11 mouse cellular contexts compared by ENCODE assay signal in the genomic region with DNA sequence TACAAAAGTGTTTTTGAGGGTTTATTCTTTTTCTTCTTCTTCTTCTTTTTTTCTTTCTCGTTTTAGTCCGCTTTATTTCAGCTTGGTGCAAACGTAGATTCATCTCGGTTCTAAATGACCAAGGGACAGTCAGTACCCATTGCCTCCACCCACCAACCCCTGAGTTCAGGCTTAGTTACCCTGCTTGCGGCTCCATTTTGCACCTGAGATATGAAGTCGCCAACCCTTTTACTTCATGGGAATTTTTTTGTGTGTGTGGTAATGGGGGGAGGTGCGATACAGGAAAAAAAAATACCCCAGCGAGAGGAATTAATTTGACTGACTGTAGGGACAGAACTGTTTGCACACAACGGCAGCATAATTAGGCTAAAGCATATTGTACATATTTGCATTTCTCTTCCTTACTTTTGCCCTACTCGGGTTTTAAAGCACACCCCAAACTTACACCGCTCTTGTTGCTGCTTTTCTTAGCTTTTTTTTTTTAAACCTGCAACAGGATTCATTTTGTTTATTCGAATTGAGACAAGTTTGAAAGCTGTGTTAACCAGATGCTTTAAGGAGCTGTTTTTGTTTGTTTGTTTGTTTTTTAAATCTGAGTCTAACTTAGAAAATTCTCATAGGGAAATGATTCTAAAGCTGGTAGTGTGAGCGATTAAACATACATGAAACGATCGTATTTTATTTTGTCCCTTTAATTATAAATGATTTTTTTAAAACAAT. TPM values are rescaled to one million over a fixed set of nuclear protein-coding genes. Genes with fewer than 3 reads are reported as not detected.
DNase-seq lines count a peak whose midpoint lies in the region; ATAC-seq and TF ChIP-seq lines count a peak whose summit lies in the region.
"Had no signal": no experiment of that assay in that cellular context is flagged by ENCODE, and none has a peak within 500 bp of the region (broad histone marks: within the 10 kb centered on the region; RNA-seq: fewer than 3 reads in every experiment).

No protein-coding gene starts in this region.

- peak; percentile 57 for DNase-seq in embryo, embryonic 11 days
- no peak for DNase-seq in embryo, embryonic 10.5 days (ENCODE audit: low spot score)
- DNase-seq in lung, adult 2 months = peak; percentile 41
- no peak for DNase-seq in lung, postnatal 25 days (ENCODE audit: low spot score)
- peak; percentile 62 for DNase-seq in midbrain, embryonic 10.5 days (ENCODE audit: low spot score)
- no peak for DNase-seq in stomach, postnatal 0 days (ENCODE audit: low spot score)
- no peak for DNase-seq in urinary bladder, postnatal 10 days (ENCODE audit: low spot score)
- no peak for DNase-seq in spleen, adult 12 weeks (ENCODE audit: low spot score)
- DNase-seq: right cerebral cortex, adult 18-20 months; thymus, postnatal 36 days had no signal

- TF ChIP-seq EP300 in stomach, postnatal 0 days (optimal IDR thresholded peaks at IDR 0.05) = no peak

- H3K4me1 ChIP-seq in lung, adult 2 months (ENCODE audit: control insufficient read depth, insufficient read depth, low read length) = no peaks in the 10 kb centered on the region
- peaks cover 83% of the 10 kb centered on the region for H3K4me1 ChIP-seq in midbrain, embryonic 10.5 days
- no peaks in the 10 kb centered on the region for H3K4me1 ChIP-seq in stomach, postnatal 0 days (replicated peaks; ENCODE audit: control insufficient read depth, insufficient read depth)

- H3K9ac ChIP-seq in stomach, postnatal 0 days (ENCODE audit: low read length) = no peak overlapping the region
- H3K9ac ChIP-seq: liver, embryonic 14.5 days had no signal

- H3K36me3 ChIP-seq in midbrain, embryonic 10.5 days = peaks cover 38% of the 10 kb centered on the region
- H3K36me3 ChIP-seq in stomach, postnatal 0 days (ENCODE audit: control insufficient read depth, insufficient read depth, low read length) = no peaks in the 10 kb centered on the region

- WGBS in lung, adult 2 months = 9% methylated on average over 15 of the region's 15 CpGs
- WGBS in midbrain, embryonic 10.5 days = 1% methylated on average over 15 of the region's 15 CpGs
- 9% methylated on average over 15 of the region's 15 CpGs for WGBS in stomach, postnatal 0 days

- H3K4me3 ChIP-seq in lung, adult 2 months (replicated peaks; ENCODE audit: extremely low read depth, low read depth, low read length) = peak overlapping the region; percentile 19
- peak overlapping the region; percentile 97 for H3K4me3 ChIP-seq in midbrain, embryonic 10.5 days
- H3K4me3 ChIP-seq in stomach, postnatal 0 days (ENCODE audit: low read depth, low read length) = peak overlapping the region; percentile 27

- peak overlapping the region; percentile 49 for H3K4me2 ChIP-seq in stomach, postnatal 0 days (replicated peaks; ENCODE audit: low read depth)

- ATAC-seq in stomach, postnatal 0 days (ENCODE audit: low FRiP score, low TSS enrichment) = no peak

- TF ChIP-seq CTCF in lung, adult 2 months (IDR thresholded peaks at IDR 0.05; ENCODE audit: insufficient read depth, low read length) = no peak
- TF ChIP-seq CTCF in stomach, postnatal 0 days (IDR thresholded peaks at IDR 0.05; ENCODE audit: low read depth) = no peak

- TF ChIP-seq POLR2A in lung, adult 2 months (IDR thresholded peaks at IDR 0.05; ENCODE audit: borderline replicate concordance, extremely low read depth, low read depth, low read length) = no peak

- peaks cover 93% of the 10 kb centered on the region for H3K27me3 ChIP-seq in midbrain, embryonic 10.5 days (ENCODE audit: low read depth, poor library complexity, severe bottlenecking)
- H3K27me3 ChIP-seq in stomach, postnatal 0 days (ENCODE audit: control insufficient read depth, insufficient read depth, low read length) = peaks cover 41% of the 10 kb centered on the region

- H3K27ac ChIP-seq in midbrain, embryonic 10.5 days (replicated peaks) = peak overlapping the region; percentile 99
- H3K27ac ChIP-seq in stomach, postnatal 0 days (replicated peaks) = 0 out of 2 replicates have a peak overlapping the region, but pooled peaks have one; percentile 18
- H3K27ac ChIP-seq: liver, embryonic 14.5 days had no signal

- no peaks in the 10 kb centered on the region for H3K9me3 ChIP-seq in midbrain, embryonic 10.5 days (replicated peaks)
- H3K9me3 ChIP-seq in stomach, postnatal 0 days (ENCODE audit: control insufficient read depth, low read length) = no peaks in the 10 kb centered on the region

RNA-seq across cellular contexts. Expression of gene Irx5, which starts 5.1 kb away (rescaled TPM):
- 34.3 and 43.7 TPM in 2 replicates for polyA plus RNA-seq in lung, adult 2 months (2012; rRNA removed)
- 28.7 and 31.9 TPM in 2 replicates for polyA plus RNA-seq in midbrain, embryonic 10.5 days (2016; fragmentation: Nextera tagmentation; extraction: Ambion mirVana)
- 4.5 and 4.7 TPM in 2 replicates for polyA plus RNA-seq in stomach, postnatal 0 days (2015; fragmentation: Nextera tagmentation; extraction: Ambion mirVana)

Comparison
In these comparisons a context has a peak if more than half of its experiments do, and no peak if none do; other contexts are left out.
1. DNase-seq: peak in embryo, embryonic 11 days (single experiment), lung, adult 2 months (single experiment) and midbrain, embryonic 10.5 days (single experiment); none in embryo, embryonic 10.5 days (single experiment), lung, postnatal 25 days (single experiment), stomach, postnatal 0 days (single experiment), urinary bladder, postnatal 10 days (single experiment) and spleen, adult 12 weeks (single experiment).
2. H3K4me3 ChIP-seq: peak in every context shown above with its lines; median percentile 97 in midbrain, embryonic 10.5 days; 27 in stomach, postnatal 0 days; 19 in lung, adult 2 months.